Mouse (Mus musculus) midbrain, embryonic 11.5 days (tissue): ENCODE results near the gene Reg3b. TPM values are rescaled to one million over a fixed set of nuclear protein-coding genes. Genes with fewer than 3 reads are reported as not detected.
"Not testable (repeated sequence)": the region's sequence is repeated elsewhere in the genome, so short reads cannot be mapped to it uniquely, and the experiment has no call there.

Experiments used
- ATAC-seq: fragments of 200-750 bp; cut with Nextera tagmentation; 2 replicates; pipeline ENCODE4 v1.8.0; 2017; ENCODE audit warnings: moderate TSS enrichment, moderate library complexity; ENCODE audit not compliant: low FRiP score
- DNase-seq: peaks from one replicate; pipeline ENCODE4 v3.0.0; 2015; ENCODE audit warnings: low spot score; ENCODE audit errors: missing footprints
- H3K27ac ChIP-seq: fragments of 300-500 bp; sonication (generic); 2 replicates; pipeline ENCODE4 v1.5.1; 2014; ENCODE audit warnings: low read depth, low read length
- H3K27me3 ChIP-seq: fragments of 300-500 bp; sonication (generic); 2 replicates; pipeline ENCODE4 v1.6.1; 2014; ENCODE audit warnings: mild to moderate bottlenecking, low read length, moderate library complexity, mixed read lengths; ENCODE audit not compliant: control insufficient read depth, insufficient read depth
- H3K36me3 ChIP-seq: fragments of 300-500 bp; sonication (generic); 2 replicates; pipeline ENCODE4 v1.6.1; 2014; ENCODE audit warnings: mild to moderate bottlenecking, low read length, moderate library complexity, mixed read lengths; ENCODE audit not compliant: control insufficient read depth, insufficient read depth
- H3K4me1 ChIP-seq: fragments of 300-500 bp; sonication (generic); 2 replicates; pipeline ENCODE4 v1.6.1; 2014; ENCODE audit warnings: low read length; ENCODE audit not compliant: control insufficient read depth, insufficient read depth
- H3K4me2 ChIP-seq: fragments of 300-500 bp; sonication (generic); 2 replicates; pipeline ENCODE4 v1.6.1; 2014; ENCODE audit warnings: mild to moderate bottlenecking, moderate library complexity
- H3K4me3 ChIP-seq: fragments of 300-500 bp; sonication (generic); 2 replicates; pipeline ENCODE4 v1.5.1; 2014; ENCODE audit warnings: low read depth, low read length
- H3K9ac ChIP-seq: fragments of 300-500 bp; sonication (generic); 2 replicates; pipeline ENCODE4 v1.6.1; 2014; ENCODE audit warnings: low read length
- H3K9me3 ChIP-seq: fragments of 300-500 bp; sonication (generic); 2 replicates; pipeline ENCODE4 v1.6.1; 2016; ENCODE audit warnings: low read length; ENCODE audit not compliant: control insufficient read depth
- WGBS: fragments of 180-500 bp; shearing (Covaris S2); extraction: QIAGEN DNeasy Blood & Tissue Kit; methylation state at CpG from one replicate; pipeline ENCODE4 v1.1.7; 2014; 5-methylcytosine and 5-hydroxymethylcytosine counted together
- polyA plus RNA-seq: library from polyadenylated mRNA; unstranded; fragments of >200 nt; fragmentation: Nextera tagmentation; extraction: Ambion mirVana; gene quantifications from 2 replicates; pipeline ENCODE4 v1.2.1, GENCODE M21; 2014

Reg3b gene
- polyA plus RNA-seq, 1 experiment from 2014 or later = not detected

- H3K27ac ChIP-seq = no peak overlapping the region
- H3K4me3 ChIP-seq = no peak overlapping the region
- whole genome bisulfite sequencing = 89% methylated on average over 3 of the region's 3 CpGs
- no peaks in the 10 kb centered on the region for H3K27me3 ChIP-seq
- ATAC-seq (no peak), DNase-seq (no peak)
- no peaks in the 10 kb centered on the region for H3K36me3 ChIP-seq
- H3K4me2 ChIP-seq = no peak overlapping the region
- no peak overlapping the region for H3K9ac ChIP-seq
- H3K4me1 ChIP-seq = no peaks in the 10 kb centered on the region
- no peaks in the 10 kb centered on the region for H3K9me3 ChIP-seq
Measured at GRCm38 (mm10) chr6:78385609-78386008, 15.2 kb downstream of the Reg3b start.

GRCm38 (mm10) chr6:78395323-78395722 lies 24.9 kb downstream of the Reg3b start, which contains the start of gene Reg2:
Gene Reg2, plus strand, starts transcription at chr6:78395623.
- DNase-seq, ATAC-seq, H3K27ac ChIP-seq, H3K9me3 ChIP-seq, H3K27me3 ChIP-seq, H3K4me2 ChIP-seq, H3K9ac ChIP-seq, H3K4me3 ChIP-seq, H3K4me1 ChIP-seq, H3K36me3 ChIP-seq: not testable (repeated sequence)
- WGBS = 93% methylated on average over 4 of the region's 17 CpGs

GRCm38 (mm10) chr6:78422411-78422810 lies 52.0 kb downstream of the Reg3b start, which contains the start of gene Reg1:
Gene Reg1, plus strand, starts transcription at chr6:78422711.
- H3K27ac ChIP-seq, H3K4me3 ChIP-seq, ATAC-seq, DNase-seq, H3K4me2 ChIP-seq, H3K9me3 ChIP-seq, H3K36me3 ChIP-seq, H3K4me1 ChIP-seq, H3K27me3 ChIP-seq, H3K9ac ChIP-seq: not testable (repeated sequence)

Other genes starting within 250 kb of the Reg3b start
- not detected in 2 replicates for gene Reg3d, start 8.2 kb downstream of the Reg3b start, polyA plus RNA-seq
- not detected in 2 replicates for gene Reg3a, start 10.1 kb downstream of the Reg3b start, polyA plus RNA-seq
- gene Reg2, start 25.0 kb downstream of the Reg3b start, polyA plus RNA-seq = not detected in 2 replicates
- gene Reg1, start 52.1 kb downstream of the Reg3b start, polyA plus RNA-seq = not detected in 2 replicates
- not detected in 2 replicates for gene Reg3g, start 98.2 kb downstream of the Reg3b start, polyA plus RNA-seq